Comparison of ENCODE assay signal across 12 mouse cellular contexts in the genomic region with DNA sequence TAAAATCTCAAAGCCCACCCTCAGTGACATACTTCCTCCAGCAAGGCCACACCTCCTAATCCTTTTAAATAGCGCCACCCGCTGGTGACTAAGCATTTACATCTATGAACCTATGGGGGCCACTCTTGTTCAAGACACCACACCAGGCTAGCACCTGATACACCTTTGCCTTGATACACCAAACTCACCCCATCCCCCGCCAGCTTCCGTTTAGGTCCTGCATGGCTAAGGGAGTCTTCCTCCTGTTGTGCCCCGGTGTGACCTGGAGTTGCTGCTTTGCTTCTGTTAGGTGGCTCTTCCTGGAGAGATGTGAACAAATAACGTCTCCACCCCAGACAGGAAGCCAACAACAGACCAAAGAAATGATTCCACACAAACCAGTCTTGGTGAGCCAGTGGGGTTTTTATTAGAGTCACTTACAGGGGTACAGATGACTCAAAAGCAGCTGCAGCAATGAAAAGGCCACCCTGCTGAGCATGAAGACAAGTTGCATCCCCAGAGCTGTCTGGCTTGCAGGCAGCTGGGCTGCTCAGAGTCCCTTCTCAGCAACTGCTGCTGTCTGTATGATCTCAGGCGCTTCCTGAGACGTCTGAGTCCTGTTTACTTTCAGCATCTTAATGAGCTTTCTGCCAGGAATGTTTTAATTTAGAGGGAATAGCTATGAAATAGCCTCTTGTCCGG. TPM values are rescaled to one million over a fixed set of nuclear protein-coding genes. Genes with fewer than 3 reads are reported as not detected.
DNase-seq lines count a peak whose midpoint lies in the region; ATAC-seq and TF ChIP-seq lines count a peak whose summit lies in the region.
"Had no signal": no experiment of that assay in that cellular context is flagged by ENCODE, and none has a peak within 500 bp of the region (broad histone marks: within the 10 kb centered on the region; RNA-seq: fewer than 3 reads in every experiment).

No protein-coding gene starts in this region.

- H3K27ac ChIP-seq in heart, adult 2 months, result peak overlapping the region; percentile 30
- H3K27ac ChIP-seq in heart, embryonic 12.5 days (ENCODE audit: poor library complexity, severe bottlenecking), result no peak overlapping the region
- H3K27ac ChIP-seq in intestine, embryonic 15.5 days, result 0 out of 2 replicates have a peak overlapping the region, but pooled peaks have one; percentile 22
- H3K27ac ChIP-seq in stomach, embryonic 16.5 days (ENCODE audit: low read length), result peak overlapping the region; percentile 64; the same call in 1 of the 2 replicates
- H3K27ac ChIP-seq: heart, embryonic 10.5 days; liver, embryonic 14.5 days had no signal

- DNase-seq in heart, adult 2 months, result no peak
- peak; percentile 31 for DNase-seq in right cerebral cortex, adult 18-20 months
- no peak for DNase-seq in right cerebral cortex, postnatal 14 days
- DNase-seq in urinary bladder, postnatal 25 days (ENCODE audit: low spot score), result no peak
- DNase-seq in cerebellum, postnatal 10 days, result no peak

- H3K4me3 ChIP-seq in heart, adult 2 months, result no peak overlapping the region
- no peak overlapping the region for H3K4me3 ChIP-seq in heart, embryonic 12.5 days
- no peak overlapping the region for H3K4me3 ChIP-seq in intestine, embryonic 15.5 days (replicated peaks)
- H3K4me3 ChIP-seq in stomach, embryonic 16.5 days (replicated peaks; ENCODE audit: low read length), result no peak overlapping the region
- H3K4me3 ChIP-seq: heart, embryonic 10.5 days had no signal

- no peak for TF ChIP-seq POLR2A in heart, adult 2 months (IDR thresholded peaks at IDR 0.05; ENCODE audit: insufficient read depth, low read depth, low read length)

- H3K9ac ChIP-seq in heart, adult 2 months (ENCODE audit: low read depth, low read length), result no peak overlapping the region
- no peak overlapping the region for H3K9ac ChIP-seq in heart, embryonic 12.5 days
- no peak overlapping the region for H3K9ac ChIP-seq in intestine, embryonic 15.5 days
- H3K9ac ChIP-seq in stomach, embryonic 16.5 days (ENCODE audit: low read length), result no peak overlapping the region
- H3K9ac ChIP-seq: liver, embryonic 14.5 days had no signal

- TF ChIP-seq CTCF in heart, adult 2 months (IDR thresholded peaks at IDR 0.05), result peak; percentile 24

- no peaks in the 10 kb centered on the region; the same call in 1 of the 2 replicates for H3K9me3 ChIP-seq in heart, embryonic 12.5 days (replicated peaks)
- H3K9me3 ChIP-seq in intestine, embryonic 15.5 days, result no peaks in the 10 kb centered on the region
- peaks cover 3% of the 10 kb centered on the region; the same call in 1 of the 2 replicates for H3K9me3 ChIP-seq in stomach, embryonic 16.5 days (replicated peaks; ENCODE audit: control insufficient read depth, low read length)
- H3K9me3 ChIP-seq: heart, embryonic 10.5 days had no signal

- no peak for ATAC-seq in heart, embryonic 12.5 days (ENCODE audit: insufficient number of reproducible peaks, low FRiP score)
- no peak for ATAC-seq in intestine, embryonic 15.5 days
- no peak for ATAC-seq in stomach, embryonic 16.5 days (ENCODE audit: insufficient read depth, low FRiP score)

- peaks cover 2% of the 10 kb centered on the region; the same call in 1 of the 2 replicates for H3K4me1 ChIP-seq in heart, adult 2 months (ENCODE audit: control insufficient read depth, insufficient read depth, low read length)
- H3K4me1 ChIP-seq in heart, embryonic 12.5 days (replicated peaks), result no peaks in the 10 kb centered on the region
- peaks cover 4% of the 10 kb centered on the region; the same call in 1 of the 2 replicates for H3K4me1 ChIP-seq in intestine, embryonic 15.5 days (replicated peaks)
- H3K4me1 ChIP-seq in stomach, embryonic 16.5 days (ENCODE audit: control insufficient read depth, insufficient read depth, low read length), result peaks cover 8% of the 10 kb centered on the region

- H3K4me2 ChIP-seq in heart, embryonic 12.5 days, result no peak overlapping the region
- H3K4me2 ChIP-seq in intestine, embryonic 15.5 days (replicated peaks), result no peak overlapping the region
- H3K4me2 ChIP-seq in stomach, embryonic 16.5 days (ENCODE audit: low read depth, low read length), result no peak overlapping the region

- 52% methylated on average over 9 of the region's 9 CpGs for WGBS in heart, adult 2 months
- 60% methylated on average over 9 of the region's 9 CpGs for WGBS in heart, embryonic 12.5 days
- 62% methylated on average over 9 of the region's 9 CpGs for WGBS in intestine, embryonic 15.5 days
- WGBS in stomach, embryonic 16.5 days, result 56% methylated on average over 9 of the region's 9 CpGs

- H3K79me2 ChIP-seq in heart, adult 2 months (replicated peaks; ENCODE audit: control insufficient read depth, insufficient read depth, low read length), result no peaks in the 10 kb centered on the region

- 0 out of 2 replicates have a peak, but pooled peaks have one; percentile 23 for TF ChIP-seq EP300 in heart, adult 2 months (IDR thresholded peaks at IDR 0.05; ENCODE audit: insufficient read depth, low read depth, low read length)

- no peaks in the 10 kb centered on the region for H3K36me3 ChIP-seq in heart, adult 2 months (ENCODE audit: control insufficient read depth, insufficient read depth, low read length)
- no peaks in the 10 kb centered on the region for H3K36me3 ChIP-seq in heart, embryonic 12.5 days
- H3K36me3 ChIP-seq in intestine, embryonic 15.5 days, result no peaks in the 10 kb centered on the region
- no peaks in the 10 kb centered on the region for H3K36me3 ChIP-seq in stomach, embryonic 16.5 days (ENCODE audit: control insufficient read depth, insufficient read depth, low read length)
- H3K36me3 ChIP-seq: heart, embryonic 10.5 days had no signal

- intact Hi-C loops in heart, adult 2 months (cut with DNase I), result no loop called here

- H3K27me3 ChIP-seq in heart, adult 2 months (ENCODE audit: control insufficient read depth, insufficient read depth, low read length), result no peaks in the 10 kb centered on the region
- no peaks in the 10 kb centered on the region for H3K27me3 ChIP-seq in heart, embryonic 12.5 days (replicated peaks)
- H3K27me3 ChIP-seq in intestine, embryonic 15.5 days (replicated peaks), result no peaks in the 10 kb centered on the region
- H3K27me3 ChIP-seq in stomach, embryonic 16.5 days (ENCODE audit: control insufficient read depth, insufficient read depth, low read length), result no peaks in the 10 kb centered on the region

RNA-seq across cellular contexts. Expression of gene Spesp1, which starts 26.0 kb away (rescaled TPM):
- not detected for total RNA-seq in heart, adult 2 months (2021)
- 0.06 and 0.09 TPM in 2 replicates for polyA plus RNA-seq in heart, adult 2 months (2012; rRNA removed)
- polyA plus RNA-seq in heart, embryonic 12.5 days (2016; fragmentation: Nextera tagmentation; extraction: Ambion mirVana), result not detected in 2 replicates
- polyA plus RNA-seq in intestine, embryonic 15.5 days (2015; fragmentation: Nextera tagmentation; extraction: Ambion mirVana), result not detected in 2 replicates
- not detected in 2 replicates for polyA plus RNA-seq in stomach, embryonic 16.5 days (2015; fragmentation: Nextera tagmentation; extraction: Ambion mirVana)
- total RNA-seq: neutrophil, adult 5-6 weeks had no signal
- polyA plus RNA-seq: heart, embryonic 10.5 days; large intestine, adult 2 months; liver, embryonic 14.5 days had no signal
